Mouse (Mus musculus) ZHBTc4 (cell line): ENCODE data around the gene Dnajc16.

ENCODE experiments used
- DNase-seq: peaks from one replicate; pipeline ENCODE4 v3.0.0-alpha.2; 2011; ENCODE audit warnings: low read depth, low spot score

Gene Dnajc16

GRCm38 (mm10) chr4:141790524-141790990 is at the start of gene Dnajc16:
TSS of gene Dnajc16 (minus strand) at chr4:141790931.
- DNase-seq, result peak; percentile 100

- DNase-seq, result no peak
Observed at GRCm38 (mm10) chr4:141834536-141835095, 43.9 kb upstream of the Dnajc16 start.

- no peak for DNase-seq
Observed at GRCm38 (mm10) chr4:141833911-141834310, 43.2 kb upstream of the Dnajc16 start.

GRCm38 (mm10) chr4:141831361-141831760 is 40.6 kb upstream of the Dnajc16 start:
- peak; percentile 81 for DNase-seq

GRCm38 (mm10) chr4:141830381-141830780 is 39.6 kb upstream of the Dnajc16 start:
- peak; percentile 42 for DNase-seq

GRCm38 (mm10) chr4:141828177-141828576 is 37.4 kb upstream of the Dnajc16 start:
- no peak for DNase-seq

GRCm38 (mm10) chr4:141827401-141827800 is 36.7 kb upstream of the Dnajc16 start:
- DNase-seq, result no peak

GRCm38 (mm10) chr4:141826060-141826459 is 35.3 kb upstream of the Dnajc16 start, which contains the start of gene Cela2a:
TSS of gene Cela2a (minus strand) at chr4:141826160.
- no peak for DNase-seq

GRCm38 (mm10) chr4:141822979-141823378 is 32.2 kb upstream of the Dnajc16 start:
- DNase-seq, result peak; percentile 89

- DNase-seq, result peak; percentile 74
Observed at GRCm38 (mm10) chr4:141822089-141822488, 31.4 kb upstream of the Dnajc16 start.

GRCm38 (mm10) chr4:141821178-141821577 is 30.4 kb upstream of the Dnajc16 start:
- no peak for DNase-seq

- DNase-seq, result peak; percentile 79
Observed at GRCm38 (mm10) chr4:141819316-141819715, 28.6 kb upstream of the Dnajc16 start.

- peak; percentile 51 for DNase-seq
Observed at GRCm38 (mm10) chr4:141818861-141819260, 28.1 kb upstream of the Dnajc16 start.

- DNase-seq, result no peak
Observed at GRCm38 (mm10) chr4:141817706-141818105, 27.0 kb upstream of the Dnajc16 start.

GRCm38 (mm10) chr4:141816776-141817655 is 26.3 kb upstream of the Dnajc16 start:
- no peak for DNase-seq

GRCm38 (mm10) chr4:141816267-141816666 is 25.5 kb upstream of the Dnajc16 start:
- no peak for DNase-seq

- DNase-seq, result no peak
Observed at GRCm38 (mm10) chr4:141811375-141811774, 20.6 kb upstream of the Dnajc16 start.

- DNase-seq, result no peak
Observed at GRCm38 (mm10) chr4:141810975-141811374, 20.2 kb upstream of the Dnajc16 start.

- peak; percentile 78 for DNase-seq
Observed at GRCm38 (mm10) chr4:141809850-141810464, 19.2 kb upstream of the Dnajc16 start.

GRCm38 (mm10) chr4:141805886-141806285 is 15.2 kb upstream of the Dnajc16 start:
- no peak for DNase-seq

- DNase-seq, result no peak
Observed at GRCm38 (mm10) chr4:141804105-141804504, 13.4 kb upstream of the Dnajc16 start.

GRCm38 (mm10) chr4:141797545-141797944 is 6.8 kb upstream of the Dnajc16 start:
- no peak for DNase-seq
